In the genomic region with DNA sequence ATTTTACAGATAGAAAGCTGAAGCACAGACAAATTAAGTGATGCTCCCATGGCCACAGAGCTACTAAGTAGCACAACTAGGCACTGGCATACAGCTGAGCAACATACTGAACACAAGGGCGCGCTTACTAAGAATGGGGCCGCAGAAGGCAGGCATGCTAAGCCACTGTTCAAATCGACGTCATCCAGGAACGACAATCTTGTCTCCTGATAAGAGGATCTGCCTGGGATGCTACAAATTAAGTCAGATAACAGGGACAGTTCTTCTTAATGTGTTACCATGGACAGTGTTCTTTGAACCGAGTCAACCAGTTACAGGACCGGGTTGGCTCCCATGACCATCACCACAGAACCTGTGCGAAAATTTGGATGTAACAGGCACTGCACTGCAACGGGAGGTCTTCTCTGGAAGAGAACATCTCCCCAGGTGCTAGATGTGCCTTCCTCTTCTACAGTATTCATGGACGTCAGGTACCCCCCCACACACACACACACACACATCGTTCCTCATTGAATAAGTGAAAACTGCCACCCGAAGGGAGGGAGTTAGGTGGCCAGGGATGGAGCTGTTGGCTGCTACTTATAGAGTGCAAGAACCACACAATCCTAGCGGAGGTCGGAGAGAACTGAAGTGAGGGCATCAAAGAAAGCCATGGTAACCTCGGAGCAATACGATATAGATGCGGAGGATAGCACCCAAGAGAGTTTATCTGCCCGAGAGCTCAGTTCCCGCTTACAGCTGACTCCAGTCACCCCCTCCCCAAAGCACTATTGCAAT, we compare ENCODE assay signal across 9 mouse cellular contexts. TPM values are rescaled to one million over a fixed set of nuclear protein-coding genes. Genes with fewer than 3 reads are reported as not detected.
DNase-seq lines count a peak whose midpoint lies in the region; ATAC-seq and TF ChIP-seq lines count a peak whose summit lies in the region.
"Had no signal": no experiment of that assay in that cellular context is flagged by ENCODE, and none has a peak within 500 bp of the region (broad histone marks: within the 10 kb centered on the region; RNA-seq: fewer than 3 reads in every experiment).

No protein-coding gene starts in this region.

- H3K9ac ChIP-seq in heart, postnatal 0 days (replicated peaks; ENCODE audit: low read depth, low read length): peak overlapping the region; percentile 68

- peak; percentile 41 for DNase-seq in embryo, embryonic 11 days
- no peak for DNase-seq in embryo, embryonic 9.5 days (ENCODE audit: extremely low spot score)
- no peak for DNase-seq in heart, postnatal 0 days (ENCODE audit: low spot score)
- no peak for DNase-seq in natural killer cell, adult 2 months (ENCODE audit: low spot score in 2 of 2)
- DNase-seq in cerebellum, adult 8-10 months: no peak
- no peak for DNase-seq in left cerebral cortex, postnatal 4 days

- H3K4me3 ChIP-seq in E14TG2a.4 (replicated peaks; ENCODE audit: low read length): peak overlapping the region; percentile 87
- peak overlapping the region; percentile 64 for H3K4me3 ChIP-seq in heart, postnatal 0 days (ENCODE audit: low read depth, low read length)
- H3K4me3 ChIP-seq in megakaryocyte, embryonic 14.5 days (replicated peaks): peak overlapping the region; percentile 94

- peak overlapping the region; percentile 39 for H3K27ac ChIP-seq in heart, postnatal 0 days (ENCODE audit: low read depth)

- H3K4me1 ChIP-seq in E14TG2a.4 (replicated peaks; ENCODE audit: low read depth, low read length): peaks cover 21% of the 10 kb centered on the region
- peaks cover 26% of the 10 kb centered on the region for H3K4me1 ChIP-seq in heart, postnatal 0 days (ENCODE audit: control insufficient read depth, insufficient read depth)
- H3K4me1 ChIP-seq in megakaryocyte, embryonic 14.5 days: peaks cover 31% of the 10 kb centered on the region

- H3K4me2 ChIP-seq in heart, postnatal 0 days (ENCODE audit: low read depth, low read length): peak overlapping the region; percentile 70

- TF ChIP-seq EP300 in heart, postnatal 0 days (IDR thresholded peaks at IDR 0.05; ENCODE audit: low read depth): no peak

- TF ChIP-seq CTCF in E14TG2a.4 (conservative IDR thresholded peaks at IDR 0.05; ENCODE audit: low read length): no peak
- no peak for TF ChIP-seq CTCF in heart, postnatal 0 days (IDR thresholded peaks at IDR 0.05; ENCODE audit: low read depth)

- intact Hi-C loops in left cerebral cortex, postnatal 4 days (cut with DNase I): no loop called here

- H3K27me3 ChIP-seq in E14TG2a.4 (ENCODE audit: insufficient read depth, low read length): peaks cover 63% of the 10 kb centered on the region
- no peaks in the 10 kb centered on the region for H3K27me3 ChIP-seq in heart, postnatal 0 days (ENCODE audit: control insufficient read depth, insufficient read depth, low read length)
- peaks cover 60% of the 10 kb centered on the region for H3K27me3 ChIP-seq in megakaryocyte, embryonic 14.5 days (replicated peaks)

- no peaks in the 10 kb centered on the region for H3K36me3 ChIP-seq in E14TG2a.4 (ENCODE audit: insufficient read depth, low read length)
- H3K36me3 ChIP-seq in heart, postnatal 0 days (replicated peaks; ENCODE audit: control insufficient read depth, insufficient read depth, low read length): no peaks in the 10 kb centered on the region
- peaks cover 16% of the 10 kb centered on the region for H3K36me3 ChIP-seq in megakaryocyte, embryonic 14.5 days (replicated peaks; ENCODE audit: low read length)

- H3K9me3 ChIP-seq in E14TG2a.4 (ENCODE audit: low read length): no peaks in the 10 kb centered on the region
- H3K9me3 ChIP-seq in heart, postnatal 0 days (replicated peaks; ENCODE audit: control insufficient read depth, low read length): no peaks in the 10 kb centered on the region
- H3K9me3 ChIP-seq in megakaryocyte, embryonic 14.5 days: peaks cover 16% of the 10 kb centered on the region

- no peak for ATAC-seq in heart, postnatal 0 days (ENCODE audit: insufficient read depth, low read depth)

- 11% methylated on average over 20 of the region's 20 CpGs for WGBS in heart, postnatal 0 days

RNA-seq across cellular contexts. Expression of a gene that starts 0.8 kb away (rescaled TPM):
- 40.2 and 48.7 TPM in 2 replicates for total RNA-seq in heart, postnatal 0 days (2014; rRNA removed; ENCODE audit: low replicate concordance)
- 161 and 164 TPM in 2 replicates for polyA plus RNA-seq in heart, postnatal 0 days (2015; fragmentation: Nextera tagmentation; extraction: Ambion mirVana)
- polyA plus RNA-seq in megakaryocyte, embryonic 14.5 days (2012; ENCODE audit: insufficient read depth, low replicate concordance): 28.3 and 28.5 TPM in 2 replicates
- total RNA-seq in left cerebral cortex, postnatal 4 days (2021): 10 to 100 TPM in 1 of 2 experiments, 1 to 10 TPM in 1; 9.0 to 11.3 TPM

RNA-seq across cellular contexts. Expression of a gene that starts 18.5 kb away (rescaled TPM):
- total RNA-seq in heart, postnatal 0 days (2014; rRNA removed; ENCODE audit: low replicate concordance): not detected in 2 replicates
- 0.27 and 0.30 TPM in 2 replicates for polyA plus RNA-seq in heart, postnatal 0 days (2015; fragmentation: Nextera tagmentation; extraction: Ambion mirVana)
- not detected in 2 replicates for polyA plus RNA-seq in megakaryocyte, embryonic 14.5 days (2012; ENCODE audit: insufficient read depth, low replicate concordance)
- not detected for total RNA-seq in left cerebral cortex, postnatal 4 days (2021)

RNA-seq across cellular contexts. Expression of a gene that starts 27.1 kb away (rescaled TPM):
- total RNA-seq in heart, postnatal 0 days (2014; rRNA removed; ENCODE audit: low replicate concordance): 82.0 and 97.7 TPM in 2 replicates
- polyA plus RNA-seq in heart, postnatal 0 days (2015; fragmentation: Nextera tagmentation; extraction: Ambion mirVana): 56.0 and 64.6 TPM in 2 replicates
- 22.7 and 24.1 TPM in 2 replicates for polyA plus RNA-seq in megakaryocyte, embryonic 14.5 days (2012; ENCODE audit: insufficient read depth, low replicate concordance)
- 10 to 100 TPM; 50.7 to 56.9 TPM for total RNA-seq in left cerebral cortex, postnatal 4 days (2021)

RNA-seq across cellular contexts. Expression of a gene that starts 29.6 kb away (rescaled TPM):
- total RNA-seq in heart, postnatal 0 days (2014; rRNA removed; ENCODE audit: low replicate concordance): 14.5 TPM in 1 of 2 replicates, not detected in the other
- polyA plus RNA-seq in heart, postnatal 0 days (2015; fragmentation: Nextera tagmentation; extraction: Ambion mirVana): 4.0 and 4.5 TPM in 2 replicates
- polyA plus RNA-seq in megakaryocyte, embryonic 14.5 days (2012; ENCODE audit: insufficient read depth, low replicate concordance): not detected in 2 replicates
- 1 to 10 TPM; 2.6 to 3.0 TPM for total RNA-seq in left cerebral cortex, postnatal 4 days (2021)
- polyA plus RNA-seq: C2C12 had no signal

RNA-seq across cellular contexts. Expression of a gene that starts 38.9 kb away (rescaled TPM):
- 22.7 and 60.5 TPM in 2 replicates for total RNA-seq in heart, postnatal 0 days (2014; rRNA removed; ENCODE audit: low replicate concordance)
- polyA plus RNA-seq in heart, postnatal 0 days (2015; fragmentation: Nextera tagmentation; extraction: Ambion mirVana): 24.6 TPM in 2 replicates
- polyA plus RNA-seq in megakaryocyte, embryonic 14.5 days (2012; ENCODE audit: insufficient read depth, low replicate concordance): 12.9 and 57.4 TPM in 2 replicates
- total RNA-seq in left cerebral cortex, postnatal 4 days (2021): 1 to 10 TPM; 7.1 to 8.0 TPM
- polyA plus RNA-seq: C2C12 had no signal
